ENCODE assay signal across 15 mouse cellular contexts in the genomic region with DNA sequence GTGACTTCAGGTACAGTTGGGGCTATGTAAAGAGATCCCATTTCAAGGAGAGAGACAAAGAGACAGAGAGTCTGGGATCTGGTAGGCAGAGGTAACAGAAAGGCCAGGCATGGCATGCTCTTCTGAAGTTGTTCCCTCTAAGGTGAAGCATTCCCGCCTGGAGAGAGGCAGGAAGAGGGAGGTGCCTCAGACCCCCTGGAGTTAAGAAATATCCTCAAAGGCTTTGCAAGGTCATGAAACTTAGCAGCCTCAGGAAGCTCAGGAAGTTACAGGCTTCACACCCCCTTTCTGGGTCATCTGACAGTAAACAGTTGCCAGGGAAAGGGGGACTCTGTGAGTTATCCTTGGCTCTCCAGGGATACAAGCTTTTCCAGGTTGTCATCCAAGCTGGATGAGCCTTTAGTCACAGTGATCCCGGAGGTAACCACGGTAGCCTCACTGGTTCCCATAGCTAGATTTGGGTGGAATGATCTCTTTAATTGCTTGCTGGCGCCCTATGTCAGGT. TPM values are rescaled to one million over a fixed set of nuclear protein-coding genes. Genes with fewer than 3 reads are reported as not detected.
DNase-seq lines count a peak whose midpoint lies in the region; ATAC-seq and TF ChIP-seq lines count a peak whose summit lies in the region.
"Had no signal": no experiment of that assay in that cellular context is flagged by ENCODE, and none has a peak within 500 bp of the region (broad histone marks: within the 10 kb centered on the region; RNA-seq: fewer than 3 reads in every experiment).

No protein-coding gene starts in this region.

- no peak overlapping the region for H3K4me2 ChIP-seq in heart, embryonic 11.5 days
- H3K4me2 ChIP-seq in kidney, embryonic 15.5 days: no peak overlapping the region
- no peak overlapping the region for H3K4me2 ChIP-seq in neural tube, embryonic 13.5 days

- no peaks in the 10 kb centered on the region for H3K27me3 ChIP-seq in heart, embryonic 11.5 days (ENCODE audit: control insufficient read depth, insufficient read depth, low read length)
- no peaks in the 10 kb centered on the region for H3K27me3 ChIP-seq in kidney, embryonic 15.5 days
- H3K27me3 ChIP-seq in neural tube, embryonic 13.5 days: no peaks in the 10 kb centered on the region
- H3K27me3 ChIP-seq in small intestine, adult 2 months (ENCODE audit: control insufficient read depth, insufficient read depth, low read length): no peaks in the 10 kb centered on the region

- ATAC-seq in heart, embryonic 11.5 days (replicated peaks; ENCODE audit: insufficient number of reproducible peaks, low FRiP score, low TSS enrichment): no peak
- ATAC-seq in kidney, embryonic 15.5 days (replicated peaks; ENCODE audit: low FRiP score): no peak
- no peak for ATAC-seq in neural tube, embryonic 13.5 days (ENCODE audit: low read depth)
- ATAC-seq: forebrain, embryonic 14.5 days; liver, postnatal 0 days had no signal

- peaks cover 15% of the 10 kb centered on the region for H3K4me1 ChIP-seq in heart, embryonic 11.5 days (ENCODE audit: control insufficient read depth, insufficient read depth, low read length)
- peaks cover 27% of the 10 kb centered on the region for H3K4me1 ChIP-seq in kidney, embryonic 15.5 days
- peaks cover 8% of the 10 kb centered on the region; the same call in 1 of the 2 replicates for H3K4me1 ChIP-seq in neural tube, embryonic 13.5 days (replicated peaks)
- H3K4me1 ChIP-seq in small intestine, adult 2 months (ENCODE audit: control insufficient read depth, insufficient read depth, insufficient read length, low read length): peaks cover 3% of the 10 kb centered on the region

- H3K9ac ChIP-seq in heart, embryonic 11.5 days (ENCODE audit: low read depth, low read length): no peak overlapping the region
- no peak overlapping the region for H3K9ac ChIP-seq in kidney, embryonic 15.5 days
- H3K9ac ChIP-seq in neural tube, embryonic 13.5 days: no peak overlapping the region
- H3K9ac ChIP-seq: liver, postnatal 0 days had no signal

- no peak for TF ChIP-seq POLR2A in small intestine, adult 2 months (IDR thresholded peaks at IDR 0.05; ENCODE audit: low read depth, low read length)

- intact Hi-C loops in heart, postnatal 36 days (cut with DNase I): loop anchor here (10.0 kb wide), 1 partner anchor 285 kb away; no protein-coding TSS in a partner anchor
- intact Hi-C loops in left cerebral cortex, postnatal 14 days (cut with DNase I): loop anchor here (5.0 to 10.0 kb wide), 2 partner anchors 57 to 445 kb away; partner anchors contain the start of gene Arntl

- no peaks in the 10 kb centered on the region for H3K36me3 ChIP-seq in heart, embryonic 11.5 days (ENCODE audit: control insufficient read depth, insufficient read depth, low read length)
- H3K36me3 ChIP-seq in kidney, embryonic 15.5 days: no peaks in the 10 kb centered on the region
- no peaks in the 10 kb centered on the region for H3K36me3 ChIP-seq in neural tube, embryonic 13.5 days
- H3K36me3 ChIP-seq in small intestine, adult 2 months (ENCODE audit: control insufficient read depth, insufficient read depth, low read length): no peaks in the 10 kb centered on the region

- no peak for TF ChIP-seq CTCF in small intestine, adult 2 months (IDR thresholded peaks at IDR 0.05; ENCODE audit: extremely low read depth, insufficient read length, insufficient replicate concordance, low read depth, low read length)

- no peak for DNase-seq in heart, postnatal 36 days
- DNase-seq in kidney, adult 18-20 months: no peak
- no peak for DNase-seq in neural tube, embryonic 10.5 days (ENCODE audit: extremely low spot score, low spot score)
- DNase-seq in left cerebral cortex, postnatal 14 days (ENCODE audit: low spot score in 2 of 2): no peak
- DNase-seq: adrenal gland, adult 8-10 months; B cell, adult 2 months; cerebellum, adult 9-10 months; liver, postnatal 0 days; right cerebral cortex, postnatal 4 days; thymus, postnatal 14 days had no signal

- no peaks in the 10 kb centered on the region for H3K9me3 ChIP-seq in heart, embryonic 11.5 days (replicated peaks; ENCODE audit: control insufficient read depth, low read length)
- no peaks in the 10 kb centered on the region for H3K9me3 ChIP-seq in kidney, embryonic 15.5 days (replicated peaks)
- no peaks in the 10 kb centered on the region for H3K9me3 ChIP-seq in neural tube, embryonic 13.5 days

- WGBS in heart, embryonic 11.5 days (ENCODE audit: insufficient replicate concordance): 67% methylated on average over 4 of the region's 4 CpGs
- 69% methylated on average over 4 of the region's 4 CpGs for WGBS in kidney, embryonic 15.5 days
- WGBS in neural tube, embryonic 13.5 days: 81% methylated on average over 4 of the region's 4 CpGs
- WGBS in small intestine, adult 2 months: 64% methylated on average over 4 of the region's 4 CpGs

- no peak overlapping the region for H3K4me3 ChIP-seq in heart, embryonic 11.5 days (ENCODE audit: low read depth, low read length)
- H3K4me3 ChIP-seq in kidney, embryonic 15.5 days (replicated peaks): no peak overlapping the region
- no peak overlapping the region for H3K4me3 ChIP-seq in neural tube, embryonic 13.5 days
- no peak overlapping the region for H3K4me3 ChIP-seq in small intestine, adult 2 months (ENCODE audit: low read depth, low read length)

- H3K27ac ChIP-seq in heart, embryonic 11.5 days (ENCODE audit: low read depth, low read length): peak overlapping the region; percentile 64; the same call in 1 of the 2 replicates
- H3K27ac ChIP-seq in kidney, embryonic 15.5 days: peak overlapping the region; percentile 64
- H3K27ac ChIP-seq in neural tube, embryonic 13.5 days (replicated peaks): peak overlapping the region; percentile 52; the same call in 1 of the 2 replicates
- H3K27ac ChIP-seq in small intestine, adult 2 months (ENCODE audit: insufficient read depth, low read depth, low read length): 0 out of 2 replicates have a peak overlapping the region, but pooled peaks have one; percentile 8

RNA-seq across cellular contexts. Expression of gene Arntl, which starts 57.2 kb away (rescaled TPM):
- polyA plus RNA-seq in heart, embryonic 11.5 days (2014; fragmentation: Nextera tagmentation; extraction: Ambion mirVana): 7.6 and 7.8 TPM in 2 replicates
- 10 to 100 TPM in 1 of 2 experiments, 1 to 10 TPM in 1; 3.8 to 12.9 TPM for total RNA-seq in heart, postnatal 36 days (2021)
- 9.3 and 10.1 TPM in 2 replicates for polyA plus RNA-seq in kidney, embryonic 15.5 days (2015; fragmentation: Nextera tagmentation; extraction: Ambion mirVana)
- polyA plus RNA-seq in neural tube, embryonic 13.5 days (2015; fragmentation: Nextera tagmentation; extraction: Ambion mirVana): 9.8 and 10.1 TPM in 2 replicates
- 4.2 and 11.0 TPM in 2 replicates for polyA plus RNA-seq in small intestine, adult 2 months (2012; rRNA removed)
- total RNA-seq in left cerebral cortex, postnatal 14 days (2021): 10 to 100 TPM; 29.9 to 33.2 TPM

Comparison
In these comparisons a context has a peak if more than half of its experiments do, and no peak if none do; other contexts are left out.
1. H3K27ac ChIP-seq: peak in every context shown above with its lines; median percentile 64 in heart, embryonic 11.5 days; 64 in kidney, embryonic 15.5 days; 52 in neural tube, embryonic 13.5 days; 8 in small intestine, adult 2 months.